Mouse (Mus musculus) embryo, embryonic 10 days (tissue): ENCODE data around the gene Prps1l3.

Experiments
- DNase-seq: peaks from one replicate; pipeline ENCODE4 v3.0.0-alpha.2; 2015; ENCODE audit warnings: low spot score

The Prps1l3 gene

GRCm38 (mm10) chr12:57243671-57244495 is 13.7 kb downstream of the Prps1l3 start:
- DNase-seq: no peak

- DNase-seq: no peak
Observed at GRCm38 (mm10) chr12:57258572-57258971, 28.4 kb downstream of the Prps1l3 start.

- DNase-seq: no peak
Observed at GRCm38 (mm10) chr12:57275456-57275855, 45.2 kb downstream of the Prps1l3 start.

- DNase-seq: peak; percentile 68
Observed at GRCm38 (mm10) chr12:57281155-57282114, 51.2 kb downstream of the Prps1l3 start.

- no peak for DNase-seq
Observed at GRCm38 (mm10) chr12:57285303-57286059, 55.3 kb downstream of the Prps1l3 start.
